Mouse (Mus musculus) myocyte (in vitro differentiated cells): ENCODE measurements around the gene Ak1.

Source experiments
- CEBPB ChIP-seq: IDR thresholded peaks from 2 replicates; pipeline ENCODE4 v1.6.1; 2011; ENCODE audit warnings: mild to moderate bottlenecking, moderate library complexity; ENCODE audit not compliant: poor library complexity, insufficient read depth, severe bottlenecking
- E2F4 ChIP-seq: IDR thresholded peaks from one replicate; pipeline ENCODE4 v1.6.1; 2011; ENCODE audit warnings: mild to moderate bottlenecking, control low read depth, moderate library complexity; ENCODE audit not compliant: insufficient read depth
- MAX ChIP-seq: IDR thresholded peaks from one replicate; pipeline ENCODE4 v1.6.1; 2011; ENCODE audit warnings: low read depth, mild to moderate bottlenecking, control low read depth
- MYOD1 ChIP-seq, 3 experiments: IDR thresholded peaks; one replicate each; pipeline ENCODE4 v1.6.1; 2011; ENCODE audit warnings: control low read depth in 2 of 3, low read depth in 2 of 3, mild to moderate bottlenecking in 2 of 3, moderate library complexity in 1 of 3; ENCODE audit not compliant: insufficient read length in 2 of 3, control insufficient read depth in 1 of 3
- MYOG ChIP-seq, 3 experiments: IDR thresholded peaks; one replicate each; pipeline ENCODE4 v1.6.1; 2011; ENCODE audit warnings: control low read depth in 2 of 3, low read depth in 2 of 3, mild to moderate bottlenecking in 2 of 3; ENCODE audit not compliant: insufficient read length in 2 of 3, control insufficient read depth in 1 of 3, insufficient read depth in 1 of 3
- POLR2A ChIP-seq: IDR thresholded peaks from one replicate; pipeline ENCODE4 v1.6.1; 2011; ENCODE audit warnings: low read depth, mild to moderate bottlenecking, control low read depth, moderate library complexity; ENCODE audit not compliant: insufficient read length
- POLR2AphosphoS2 ChIP-seq: IDR thresholded peaks from one replicate; pipeline ENCODE4 v1.6.1; 2011; ENCODE audit warnings: low read depth, control low read depth; ENCODE audit not compliant: insufficient read length
- SRF ChIP-seq: IDR thresholded peaks from one replicate; pipeline ENCODE4 v1.6.1; 2011; ENCODE audit warnings: low read depth; ENCODE audit not compliant: control insufficient read depth, insufficient read length
- TCF12 ChIP-seq: IDR thresholded peaks from one replicate; pipeline ENCODE4 v1.6.1; 2011; ENCODE audit warnings: mild to moderate bottlenecking, control low read depth; ENCODE audit not compliant: poor library complexity, insufficient read depth, severe bottlenecking
- USF1 ChIP-seq: IDR thresholded peaks from one replicate; pipeline ENCODE4 v1.6.1; 2011; ENCODE audit warnings: low read depth, mild to moderate bottlenecking, control low read depth, moderate library complexity

GRCm38 (mm10) chr2:32630036-32630435, 8.5 kb downstream of the Ak1 start:
- no peak for TF ChIP-seq E2F4
- no peak for TF ChIP-seq POLR2A
- TF ChIP-seq MYOG (IDR thresholded peaks at IDR 0.05; ENCODE audit: control insufficient read depth in 1 of 3, insufficient read depth in 1 of 3, insufficient read length in 2 of 3, low read depth in 2 of 3) = no peak
- TF ChIP-seq MYOD1 (IDR thresholded peaks at IDR 0.05; ENCODE audit: control insufficient read depth in 1 of 3, insufficient read length in 2 of 3, low read depth in 2 of 3) = no peak
- no peak for TF ChIP-seq MAX
- TF ChIP-seq POLR2AphosphoS2 = no peak
- no peak for TF ChIP-seq CEBPB
- TF ChIP-seq SRF = no peak
- no peak for TF ChIP-seq USF1
- TF ChIP-seq TCF12 = no peak
